Comparison of ENCODE assay signal across 16 mouse cellular contexts in genomic region chr1:77254276-77254675, GRCm38 (mm10).
"Had no signal": no experiment of that assay in that cellular context is flagged by ENCODE, and none has a peak within 500 bp of the region (broad histone marks: within the 10 kb centered on the region; RNA-seq: fewer than 3 reads in every experiment).

No protein-coding gene starts in this region.

- H3K27me3 ChIP-seq: lung, embryonic 15.5 days; megakaryocyte, embryonic 14.5 days; midbrain, embryonic 13.5 days; midbrain, embryonic 15.5 days; neural tube, embryonic 12.5 days had no signal

- H3K4me2 ChIP-seq: liver, embryonic 15.5 days; lung, embryonic 15.5 days; midbrain, embryonic 11.5 days; midbrain, embryonic 13.5 days; midbrain, embryonic 15.5 days; neural tube, embryonic 12.5 days had no signal

- H3K9ac ChIP-seq: liver, embryonic 15.5 days; liver, postnatal 0 days; lung, embryonic 15.5 days; midbrain, embryonic 13.5 days; midbrain, embryonic 15.5 days; neural tube, embryonic 12.5 days had no signal

- H3K9me3 ChIP-seq: liver, embryonic 15.5 days; lung, embryonic 15.5 days; midbrain, embryonic 13.5 days; midbrain, embryonic 15.5 days; neural tube, embryonic 12.5 days had no signal

- H3K4me1 ChIP-seq: liver, embryonic 15.5 days; megakaryocyte, embryonic 14.5 days; midbrain, embryonic 13.5 days; midbrain, embryonic 15.5 days; neural tube, embryonic 12.5 days had no signal

- ATAC-seq: liver, postnatal 0 days; lung, postnatal 0 days; midbrain, embryonic 13.5 days; midbrain, embryonic 15.5 days had no signal

- H3K36me3 ChIP-seq: liver, embryonic 15.5 days; lung, embryonic 15.5 days; midbrain, embryonic 13.5 days; midbrain, embryonic 15.5 days; neural tube, embryonic 12.5 days had no signal

- DNase-seq: liver, postnatal 0 days; lung, adult 2 months; lung, postnatal 14 days; lung, postnatal 36 days; right cerebral cortex, postnatal 14 days; thymus, postnatal 14 days; thymus, postnatal 36 days had no signal

- H3K27ac ChIP-seq: liver, embryonic 15.5 days; lung, embryonic 15.5 days; macrophage; midbrain, embryonic 13.5 days; midbrain, embryonic 15.5 days; neural tube, embryonic 12.5 days had no signal

- H3K4me3 ChIP-seq: liver, embryonic 15.5 days; lung, embryonic 15.5 days; megakaryocyte, embryonic 14.5 days; midbrain, embryonic 13.5 days; midbrain, embryonic 15.5 days; neural tube, embryonic 12.5 days had no signal
